Mouse (Mus musculus) embryonic facial prominence, embryonic 15.5 days (tissue): ENCODE measurements around the gene Slc9a6. TPM values are rescaled to one million over a fixed set of nuclear protein-coding genes. Genes with fewer than 3 reads are reported as not detected.

Experiments used
- ATAC-seq: fragments of 200-750 bp; cut with Nextera tagmentation; 2 replicates; pipeline ENCODE4 v1.8.0; 2017; ENCODE audit warnings: low read depth, moderate TSS enrichment; ENCODE audit not compliant: insufficient number of reproducible peaks, low FRiP score, low TSS enrichment
- H3K27ac ChIP-seq: fragments of 300-500 bp; sonication (generic); replicated peaks from 2 replicates; pipeline ENCODE4 v1.5.1; 2015; ENCODE audit warnings: mild to moderate bottlenecking, inconsistent platforms
- H3K27me3 ChIP-seq: fragments of 300-500 bp; sonication (generic); 2 replicates; pipeline ENCODE4 v1.6.1; 2015; ENCODE audit warnings: inconsistent platforms
- H3K36me3 ChIP-seq: fragments of 300-500 bp; sonication (generic); 2 replicates; pipeline ENCODE4 v1.6.1; 2015; ENCODE audit warnings: mild to moderate bottlenecking, inconsistent platforms
- H3K4me1 ChIP-seq: fragments of 300-500 bp; sonication (generic); 2 replicates; pipeline ENCODE4 v1.6.1; 2015; ENCODE audit warnings: inconsistent platforms
- H3K4me2 ChIP-seq: fragments of 300-500 bp; sonication (generic); replicated peaks from 2 replicates; pipeline ENCODE4 v1.6.1; 2015; ENCODE audit warnings: mild to moderate bottlenecking, inconsistent platforms
- H3K4me3 ChIP-seq: fragments of 300-500 bp; sonication (generic); replicated peaks from 2 replicates; pipeline ENCODE4 v1.5.1; 2015; ENCODE audit warnings: mild to moderate bottlenecking, inconsistent platforms
- H3K9ac ChIP-seq: fragments of 300-500 bp; sonication (generic); 2 replicates; pipeline ENCODE4 v1.6.1; 2015; ENCODE audit warnings: inconsistent platforms
- H3K9me3 ChIP-seq: fragments of 300-500 bp; sonication (generic); replicated peaks from 2 replicates; pipeline ENCODE4 v1.6.1; 2016; ENCODE audit warnings: inconsistent platforms
- WGBS: fragments of 180-500 bp; shearing (Covaris S2); methylation state at CpG from one replicate; pipeline ENCODE4 v1.1.7; 2015; 5-methylcytosine and 5-hydroxymethylcytosine counted together
- microRNA-seq: library from miRNA; unstranded; fragments of <30 nt; microRNA quantifications from one replicate; pipeline ENCODE4, GENCODE M21; 2016; ENCODE audit warnings: borderline number of aligned reads
- polyA plus RNA-seq: library from polyadenylated mRNA; unstranded; fragments of >200 nt; fragmentation: Nextera tagmentation; extraction: Ambion mirVana; gene quantifications from 2 replicates; pipeline ENCODE4 v1.2.1, GENCODE M21; 2015

The Slc9a6 gene
- polyA plus RNA-seq, 1 experiment from 2014 or later: 15.5 TPM

- Histone ChIP-seq H3K4me2 (no peak overlapping the region), H3K9ac (no peak overlapping the region), H3K27ac (no peak overlapping the region), H3K36me3 (no peaks in the 10 kb centered on the region), H3K27me3 (no peaks in the 10 kb centered on the region), H3K4me1 (no peaks in the 10 kb centered on the region), H3K4me3 (no peak overlapping the region), H3K9me3 (no peaks in the 10 kb centered on the region)
- 79% methylated on average over 3 of the region's 3 CpGs for WGBS
- ATAC-seq: no peak
These were observed 91.7 kb downstream of the Slc9a6 start for GRCm38 (mm10) chrX:56701261-56701660.

GRCm38 (mm10) chrX:56703965-56704562, 94.5 kb downstream of the Slc9a6 start:
- Histone ChIP-seq H3K9me3 (no peaks in the 10 kb centered on the region), H3K4me3 (no peak overlapping the region), H3K4me2 (no peak overlapping the region), H3K27ac (no peak overlapping the region), H3K4me1 (no peaks in the 10 kb centered on the region), H3K27me3 (no peaks in the 10 kb centered on the region), H3K9ac (no peak overlapping the region), H3K36me3 (no peaks in the 10 kb centered on the region)
- 53% methylated on average over 8 of the region's 8 CpGs for WGBS
- no peak for ATAC-seq

GRCm38 (mm10) chrX:56708592-56709370, 99.2 kb downstream of the Slc9a6 start:
- Histone ChIP-seq H3K4me2 (no peak overlapping the region), H3K36me3 (no peaks in the 10 kb centered on the region), H3K9me3 (no peaks in the 10 kb centered on the region), H3K27me3 (no peaks in the 10 kb centered on the region), H3K27ac (no peak overlapping the region), H3K9ac (no peak overlapping the region), H3K4me3 (no peak overlapping the region), H3K4me1 (no peaks in the 10 kb centered on the region)
- ATAC-seq: no peak
- WGBS: 70% methylated on average over 6 of the region's 6 CpGs

- no peak overlapping the region for H3K27ac ChIP-seq
- ATAC-seq: no peak
- no peak overlapping the region for H3K4me2 ChIP-seq
- no peak overlapping the region for H3K9ac ChIP-seq
- no peaks in the 10 kb centered on the region for H3K27me3 ChIP-seq
- no peak overlapping the region for H3K4me3 ChIP-seq
- no peaks in the 10 kb centered on the region for H3K9me3 ChIP-seq
- H3K36me3 ChIP-seq: no peaks in the 10 kb centered on the region
- no peaks in the 10 kb centered on the region for H3K4me1 ChIP-seq
- WGBS: 90% methylated on average over 1 of the region's 1 CpGs
These were observed 101.0 kb downstream of the Slc9a6 start for GRCm38 (mm10) chrX:56710522-56710921.

- Histone ChIP-seq H3K27ac (no peak overlapping the region), H3K27me3 (no peaks in the 10 kb centered on the region), H3K9me3 (no peaks in the 10 kb centered on the region), H3K4me2 (no peak overlapping the region), H3K36me3 (no peaks in the 10 kb centered on the region), H3K4me1 (no peaks in the 10 kb centered on the region), H3K4me3 (no peak overlapping the region), H3K9ac (no peak overlapping the region)
- ATAC-seq: no peak
- 61% methylated on average over 1 of the region's 1 CpGs for WGBS
These were observed 103.1 kb downstream of the Slc9a6 start for GRCm38 (mm10) chrX:56712666-56713065.

Small RNA genes within 50 kb of the gene (microRNA-seq; reads per million reads assigned to microRNA genes)
- gene Mir5116: not detected

Other genes with a start within 250 kb of the Slc9a6 start
- gene Smim10l2a, start 235.2 kb upstream of the Slc9a6 start, polyA plus RNA-seq: 4.6 and 4.8 TPM in 2 replicates
- gene Gm2174, start 161.8 kb upstream of the Slc9a6 start, polyA plus RNA-seq: 2.5 and 2.6 TPM in 2 replicates
- gene Ints6l, start 154.9 kb upstream of the Slc9a6 start, polyA plus RNA-seq: 30.1 and 30.8 TPM in 2 replicates
- not detected in 2 replicates for gene Gm10477, start 85.0 kb upstream of the Slc9a6 start, polyA plus RNA-seq
- 0.21 TPM in 1 of 2 replicates, not detected in the other for gene Gm648, start 60.2 kb upstream of the Slc9a6 start, polyA plus RNA-seq
- gene Mmgt1, start 11.7 kb upstream of the Slc9a6 start, polyA plus RNA-seq: 24.6 and 24.8 TPM in 2 replicates
- gene Fhl1, start 122.0 kb downstream of the Slc9a6 start, polyA plus RNA-seq: 166 and 190 TPM in 2 replicates
- gene Map7d3, start 212.6 kb downstream of the Slc9a6 start, polyA plus RNA-seq: 3.3 and 3.8 TPM in 2 replicates